Mouse (Mus musculus) mouse embryonic stem cell (cell line): Measurements from ENCODE around the gene Cdk8.

Experiments used
- in situ Hi-C, 2 experiments: fragments of 300-500 bp; cut with MboI; formaldehyde crosslinking; loops; 1 replicate in 1 of 2; 3 replicates in 1 of 2; pipeline ENCODE4 v1.14.3; 2019 to 2020; ENCODE audit warnings: low sequenced_read_pairs in 2 of 2, low pct_unique_long_range_greater_than_20kb in 1 of 2, mixed read lengths in 1 of 2; ENCODE audit not compliant: unreplicated experiment in 1 of 2

The Cdk8 gene

GRCm38 (mm10) chr5:146229869-146230650 is 970 bp upstream of the Cdk8 start:
- in situ Hi-C loops, result no loop called here

- in situ Hi-C loops, result no loop called here
Measured at GRCm38 (mm10) chr5:146231655-146231996, 596 bp downstream of the Cdk8 start.

- in situ Hi-C loops, result no loop called here
Measured at GRCm38 (mm10) chr5:146232056-146232675, 1.1 kb downstream of the Cdk8 start.

GRCm38 (mm10) chr5:146232816-146233215 is 1.8 kb downstream of the Cdk8 start:
- in situ Hi-C loops, result no loop called here

GRCm38 (mm10) chr5:146234336-146234735 is 3.3 kb downstream of the Cdk8 start:
- in situ Hi-C loops, result no loop called here

- in situ Hi-C loops, result no loop called here
Measured at GRCm38 (mm10) chr5:146238274-146238673, 7.2 kb downstream of the Cdk8 start.

GRCm38 (mm10) chr5:146240771-146241170 is 9.7 kb downstream of the Cdk8 start:
- in situ Hi-C loops, result no loop called here

- in situ Hi-C loops, result no loop called here
Measured at GRCm38 (mm10) chr5:146241202-146241601, 10.2 kb downstream of the Cdk8 start.

- in situ Hi-C loops, result no loop called here
Measured at GRCm38 (mm10) chr5:146245193-146245592, 14.2 kb downstream of the Cdk8 start.

GRCm38 (mm10) chr5:146245646-146246370 is 14.8 kb downstream of the Cdk8 start:
- in situ Hi-C loops, result no loop called here

GRCm38 (mm10) chr5:146246386-146246785 is 15.4 kb downstream of the Cdk8 start:
- in situ Hi-C loops, result no loop called here

- in situ Hi-C loops, result no loop called here
Measured at GRCm38 (mm10) chr5:146247709-146248108, 16.7 kb downstream of the Cdk8 start.

GRCm38 (mm10) chr5:146248746-146249145 is 17.7 kb downstream of the Cdk8 start:
- in situ Hi-C loops, result no loop called here

- in situ Hi-C loops, result no loop called here
Measured at GRCm38 (mm10) chr5:146250369-146251075, 19.5 kb downstream of the Cdk8 start.

GRCm38 (mm10) chr5:146251663-146252429 is 20.8 kb downstream of the Cdk8 start:
- in situ Hi-C loops, result no loop called here

- in situ Hi-C loops, result no loop called here
Measured at GRCm38 (mm10) chr5:146253644-146254043, 22.6 kb downstream of the Cdk8 start.

- in situ Hi-C loops, result no loop called here
Measured at GRCm38 (mm10) chr5:146260003-146260402, 29.0 kb downstream of the Cdk8 start.

GRCm38 (mm10) chr5:146265934-146266591 is 35.0 kb downstream of the Cdk8 start:
- in situ Hi-C loops, result no loop called here
